Mouse (Mus musculus): ENCODE measurements at regions not wholly inside any gene's neighbourhood (a gene's known extent, or its start where the extent isn't known, plus 50 kb on each side); places are given as distances from the start of the nearest gene placed in this dataset.

DNA sequence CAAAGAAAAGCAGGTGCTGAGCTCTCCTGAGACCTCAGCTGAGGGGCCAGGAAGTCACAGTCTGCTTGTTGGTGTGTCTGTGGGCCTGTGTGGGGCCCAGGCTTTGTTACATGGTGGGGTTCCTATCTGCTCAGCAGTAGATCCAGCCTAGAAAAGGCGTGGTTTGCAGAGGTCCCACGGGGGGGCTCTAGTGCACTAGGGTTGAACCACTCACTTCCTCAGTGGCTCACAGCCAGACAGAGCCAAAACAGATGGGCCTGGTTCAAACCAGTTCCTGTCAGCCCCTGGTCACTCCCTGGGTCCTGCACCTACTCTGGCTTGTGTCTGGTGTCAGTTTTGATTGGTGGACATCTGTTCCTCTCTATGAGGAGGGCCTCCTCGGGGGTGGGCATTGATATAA is 260.1 kb downstream of the Uaca start:
- no peak for DNase-seq (ENCODE audit: low spot score)
- no peak overlapping the region for H3K4me3 ChIP-seq (replicated peaks; ENCODE audit: low read length)
- WGBS: 32% methylated on average over 3 of the region's 3 CpGs
- H3K4me2 ChIP-seq (replicated peaks): no peak overlapping the region
- no peaks in the 10 kb centered on the region for H3K36me3 ChIP-seq (replicated peaks; ENCODE audit: control insufficient read depth, insufficient read depth)
- H3K4me1 ChIP-seq (replicated peaks; ENCODE audit: control insufficient read depth, insufficient read depth, low read length): peaks cover 15% of the 10 kb centered on the region; the same call in 1 of the 2 replicates
- ATAC-seq (ENCODE audit: low FRiP score): no peak
- 0 out of 2 replicates have a peak, but pooled peaks cover 3% of the 10 kb centered on the region for H3K9me3 ChIP-seq (ENCODE audit: control insufficient read depth, low read length)
- H3K9ac ChIP-seq: no peak overlapping the region
- H3K27ac ChIP-seq: no peak overlapping the region
- H3K27me3 ChIP-seq (ENCODE audit: control insufficient read depth, insufficient read depth, low read length): peaks cover 6% of the 10 kb centered on the region; the same call in 1 of the 2 replicates

DNA sequence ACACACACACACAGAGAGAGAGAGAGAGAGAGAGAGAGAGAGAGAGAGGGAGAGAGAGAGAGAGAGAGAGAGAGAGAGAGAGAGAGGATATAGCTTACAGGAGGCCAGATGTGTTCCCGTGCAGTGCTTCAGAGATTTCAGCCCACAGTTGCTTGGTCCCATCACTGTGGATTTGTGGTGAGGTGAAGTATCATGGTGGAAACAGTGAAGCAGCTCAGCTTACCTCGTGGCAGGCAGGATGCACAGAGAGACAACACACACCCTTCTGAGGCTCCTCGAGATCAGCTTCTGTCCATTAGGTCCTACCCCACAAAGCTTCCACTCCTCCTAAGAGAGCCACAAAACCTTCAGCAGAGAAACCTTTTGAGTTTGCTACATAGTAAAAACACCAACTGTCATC is 261.1 kb downstream of the Uaca start:
- Histone ChIP-seq H3K9ac (no peak overlapping the region), H3K27ac (no peak overlapping the region), H3K27me3 (ENCODE audit: control insufficient read depth, insufficient read depth, low read length) (peaks cover 6% of the 10 kb centered on the region; the same call in 1 of the 2 replicates), H3K36me3 (replicated peaks; ENCODE audit: control insufficient read depth, insufficient read depth) (no peaks in the 10 kb centered on the region), H3K9me3 (ENCODE audit: control insufficient read depth, low read length) (0 out of 2 replicates have a peak, but pooled peaks cover 5% of the 10 kb centered on the region), H3K4me1 (replicated peaks; ENCODE audit: control insufficient read depth, insufficient read depth, low read length) (peaks cover 15% of the 10 kb centered on the region; the same call in 1 of the 2 replicates), H3K4me2 (replicated peaks) (no peak overlapping the region), H3K4me3 (replicated peaks; ENCODE audit: low read length) (no peak overlapping the region)
- 86% methylated on average over 3 of the region's 3 CpGs for WGBS
- no peak for ATAC-seq (ENCODE audit: low FRiP score)
- no peak for DNase-seq (ENCODE audit: low spot score)

DNA sequence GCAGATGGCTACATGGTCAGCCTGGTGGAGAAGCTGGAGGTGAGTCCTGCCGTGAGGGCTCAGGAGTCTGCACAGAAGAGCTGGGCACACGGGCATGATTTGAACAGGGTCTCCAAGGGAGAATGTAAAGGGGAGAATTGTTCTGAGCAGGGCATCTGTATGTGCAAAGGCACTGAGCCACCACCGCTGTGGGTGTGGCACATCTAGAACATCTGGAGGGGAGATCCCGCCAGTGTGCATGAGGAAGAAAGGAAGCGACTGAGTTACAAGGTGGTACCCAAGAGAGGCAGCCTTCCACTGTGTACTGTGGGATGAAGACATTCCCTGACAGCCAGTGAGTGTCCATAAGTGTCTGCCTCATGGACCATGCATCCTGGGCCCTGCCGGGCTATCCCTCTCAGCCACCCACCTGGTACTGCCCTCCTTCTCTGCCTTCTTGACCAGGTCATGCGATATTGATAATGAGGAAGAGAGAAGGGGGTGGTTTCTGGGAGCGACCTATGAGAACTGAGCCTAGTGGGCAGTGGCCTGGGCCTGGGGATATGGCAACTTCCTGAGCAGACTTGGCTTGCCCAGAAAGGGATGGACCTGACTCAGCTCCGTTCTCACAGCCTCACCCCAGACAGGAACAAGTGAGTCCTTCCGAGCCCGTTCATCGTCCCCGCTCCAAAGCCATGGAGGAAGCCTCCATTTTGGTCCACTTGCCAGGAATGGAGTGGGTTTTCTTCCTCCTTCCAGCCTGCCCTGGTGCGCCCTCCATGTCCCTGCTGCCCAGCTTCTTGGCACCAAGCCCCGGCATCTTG is 261.8 kb downstream of the Uaca start:
- no peak overlapping the region for H3K9ac ChIP-seq
- no peaks in the 10 kb centered on the region for H3K36me3 ChIP-seq (replicated peaks; ENCODE audit: control insufficient read depth, insufficient read depth)
- WGBS: 85% methylated on average over 15 of the region's 15 CpGs
- H3K4me2 ChIP-seq (replicated peaks): no peak overlapping the region
- DNase-seq (ENCODE audit: low spot score) (no peak), ATAC-seq (ENCODE audit: low FRiP score) (no peak)
- H3K4me3 ChIP-seq (replicated peaks; ENCODE audit: low read length): no peak overlapping the region
- peaks cover 15% of the 10 kb centered on the region; the same call in 1 of the 2 replicates for H3K4me1 ChIP-seq (replicated peaks; ENCODE audit: control insufficient read depth, insufficient read depth, low read length)
- 0 out of 2 replicates have a peak, but pooled peaks cover 5% of the 10 kb centered on the region for H3K9me3 ChIP-seq (ENCODE audit: control insufficient read depth, low read length)
- peaks cover 6% of the 10 kb centered on the region; the same call in 1 of the 2 replicates for H3K27me3 ChIP-seq (ENCODE audit: control insufficient read depth, insufficient read depth, low read length)
- H3K27ac ChIP-seq: no peak overlapping the region

DNA sequence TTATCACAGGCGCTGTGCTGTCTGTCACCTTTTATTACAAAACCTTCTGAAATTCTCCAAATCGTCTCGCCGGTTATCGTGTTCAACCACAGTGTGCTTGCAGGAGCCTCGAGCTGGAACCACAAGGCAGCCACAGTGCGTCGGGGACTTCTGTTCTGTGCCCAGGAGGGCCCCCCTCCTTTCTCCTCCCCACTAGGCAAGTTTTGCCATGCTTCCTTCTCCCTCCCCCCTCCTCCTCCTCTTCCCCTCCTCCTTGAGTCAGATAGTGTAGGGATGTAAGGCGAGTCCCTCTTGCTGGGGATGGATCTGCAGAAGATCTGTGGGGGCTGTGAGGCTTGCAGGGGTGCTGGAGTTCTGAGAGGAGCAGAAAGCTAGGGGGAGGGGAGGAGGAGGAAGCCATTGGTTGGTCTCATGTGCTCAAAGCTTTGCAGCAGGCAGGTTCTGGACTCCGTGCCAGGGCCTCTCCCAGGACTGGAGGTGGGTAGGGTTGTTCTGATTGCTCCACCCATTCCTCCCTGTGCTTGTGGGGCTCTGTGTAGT is 262.5 kb downstream of the Uaca start:
- peaks cover 6% of the 10 kb centered on the region; the same call in 1 of the 2 replicates for H3K27me3 ChIP-seq (ENCODE audit: control insufficient read depth, insufficient read depth, low read length)
- H3K4me2 ChIP-seq (replicated peaks): no peak overlapping the region
- no peak for DNase-seq (ENCODE audit: low spot score)
- H3K4me3 ChIP-seq (replicated peaks; ENCODE audit: low read length): no peak overlapping the region
- H3K9me3 ChIP-seq (ENCODE audit: control insufficient read depth, low read length): 0 out of 2 replicates have a peak, but pooled peaks cover 5% of the 10 kb centered on the region
- H3K4me1 ChIP-seq (replicated peaks; ENCODE audit: control insufficient read depth, insufficient read depth, low read length): peaks cover 15% of the 10 kb centered on the region; the same call in 1 of the 2 replicates
- H3K27ac ChIP-seq: no peak overlapping the region
- no peaks in the 10 kb centered on the region for H3K36me3 ChIP-seq (replicated peaks; ENCODE audit: control insufficient read depth, insufficient read depth)
- no peak overlapping the region for H3K9ac ChIP-seq
- no peak for ATAC-seq (ENCODE audit: low FRiP score)
- 47% methylated on average over 10 of the region's 10 CpGs for WGBS

DNA sequence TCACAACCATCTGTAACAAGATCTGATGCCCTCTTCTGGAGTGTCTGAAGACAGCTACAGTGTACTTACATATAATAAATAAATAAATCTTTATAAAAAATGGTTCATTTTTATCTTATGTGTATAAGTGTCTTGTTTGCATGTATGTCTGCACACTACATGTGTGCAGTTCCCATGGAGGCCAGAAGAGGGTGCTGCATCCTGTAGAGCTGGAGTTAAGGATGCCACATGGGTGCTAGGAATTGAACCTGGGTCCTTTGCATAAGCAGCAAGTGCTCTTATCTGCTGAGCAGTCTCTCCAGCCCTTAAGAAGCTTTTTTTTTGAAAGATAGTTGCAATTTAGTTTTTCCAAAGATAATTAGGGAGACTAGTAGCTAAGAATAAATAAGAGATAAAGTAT is 264.9 kb downstream of the Uaca start:
- Histone ChIP-seq H3K4me1 (replicated peaks; ENCODE audit: control insufficient read depth, insufficient read depth, low read length) (peaks cover 20% of the 10 kb centered on the region), H3K4me3 (replicated peaks; ENCODE audit: low read length) (no peak overlapping the region), H3K27me3 (ENCODE audit: control insufficient read depth, insufficient read depth, low read length) (peaks cover 6% of the 10 kb centered on the region; the same call in 1 of the 2 replicates), H3K9me3 (ENCODE audit: control insufficient read depth, low read length) (0 out of 2 replicates have a peak, but pooled peaks cover 5% of the 10 kb centered on the region), H3K9ac (no peak overlapping the region), H3K36me3 (replicated peaks; ENCODE audit: control insufficient read depth, insufficient read depth) (no peaks in the 10 kb centered on the region), H3K27ac (no peak overlapping the region), H3K4me2 (replicated peaks) (no peak overlapping the region)
- ATAC-seq (ENCODE audit: low FRiP score) (no peak), DNase-seq (ENCODE audit: low spot score) (no peak)

DNA sequence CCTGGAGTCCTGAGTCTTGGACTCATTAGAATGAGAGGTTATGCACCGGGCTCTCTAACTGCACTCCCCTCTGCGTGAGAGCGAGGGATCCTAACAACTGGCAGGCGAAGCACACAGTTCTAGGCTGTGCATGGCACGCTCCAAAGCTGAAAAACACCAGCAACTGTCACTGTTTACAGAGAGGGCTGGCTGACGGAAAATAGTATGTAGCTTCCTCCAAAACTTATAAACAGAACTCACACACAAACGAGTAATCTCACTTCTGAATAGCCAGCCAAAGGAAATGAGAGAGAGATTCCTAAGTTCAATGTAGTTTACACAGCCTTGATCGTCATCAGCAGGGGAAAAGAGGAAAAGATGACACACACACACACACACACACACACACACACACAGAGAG is 266.6 kb downstream of the Uaca start:
- DNase-seq (ENCODE audit: low spot score) (no peak), ATAC-seq (ENCODE audit: low FRiP score) (no peak)
- H3K4me1 ChIP-seq (replicated peaks; ENCODE audit: control insufficient read depth, insufficient read depth, low read length): peaks cover 20% of the 10 kb centered on the region
- 89% methylated on average over 8 of the region's 8 CpGs for WGBS
- H3K9me3 ChIP-seq (ENCODE audit: control insufficient read depth, low read length): 0 out of 2 replicates have a peak, but pooled peaks cover 5% of the 10 kb centered on the region
- peaks cover 4% of the 10 kb centered on the region; the same call in 1 of the 2 replicates for H3K27me3 ChIP-seq (ENCODE audit: control insufficient read depth, insufficient read depth, low read length)
- H3K4me3 ChIP-seq (replicated peaks; ENCODE audit: low read length): no peak overlapping the region
- H3K4me2 ChIP-seq (replicated peaks): no peak overlapping the region
- H3K9ac ChIP-seq: no peak overlapping the region
- H3K27ac ChIP-seq: no peak overlapping the region
- no peaks in the 10 kb centered on the region for H3K36me3 ChIP-seq (replicated peaks; ENCODE audit: control insufficient read depth, insufficient read depth)

DNA sequence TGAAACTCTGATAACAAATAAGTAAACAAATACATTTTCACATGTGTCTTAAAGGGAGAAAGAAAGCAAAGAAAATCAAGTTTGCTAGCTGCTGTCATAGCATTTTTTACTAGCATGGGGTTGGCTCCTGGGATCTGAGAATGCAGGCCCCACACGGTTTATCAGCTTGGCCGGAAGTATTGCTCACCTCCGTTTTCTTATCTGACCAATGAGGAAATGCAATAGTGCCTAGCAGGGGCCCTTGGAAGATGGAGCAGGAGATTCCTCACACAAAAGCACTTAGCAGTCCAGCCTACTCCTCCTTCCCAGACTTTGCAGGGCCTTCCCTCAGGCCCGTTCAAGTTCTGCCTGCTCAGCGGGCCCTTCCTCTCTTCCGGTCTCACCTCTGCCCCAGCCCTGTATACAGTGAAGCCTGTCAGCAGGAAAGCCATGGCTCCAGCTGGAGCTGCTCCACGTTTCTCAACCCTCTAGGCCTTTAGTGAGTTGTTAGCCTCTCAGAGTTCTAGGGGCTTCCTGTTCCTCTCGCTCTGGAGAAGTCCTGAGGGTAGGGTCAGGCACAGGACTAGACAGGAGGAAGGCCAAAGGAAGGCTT is 270.5 kb downstream of the Uaca start:
- Histone ChIP-seq H3K27me3 (ENCODE audit: control insufficient read depth, insufficient read depth, low read length) (no peaks in the 10 kb centered on the region), H3K9me3 (ENCODE audit: control insufficient read depth, low read length) (no peaks in the 10 kb centered on the region), H3K4me1 (replicated peaks; ENCODE audit: control insufficient read depth, insufficient read depth, low read length) (peaks cover 6% of the 10 kb centered on the region), H3K36me3 (replicated peaks; ENCODE audit: control insufficient read depth, insufficient read depth) (no peaks in the 10 kb centered on the region), H3K4me2 (replicated peaks) (no peak overlapping the region), H3K27ac (no peak overlapping the region), H3K4me3 (replicated peaks; ENCODE audit: low read length) (no peak overlapping the region), H3K9ac (no peak overlapping the region)
- DNase-seq (ENCODE audit: low spot score) (no peak), ATAC-seq (ENCODE audit: low FRiP score) (no peak)
- 71% methylated on average over 8 of the region's 8 CpGs for whole genome bisulfite sequencing

DNA sequence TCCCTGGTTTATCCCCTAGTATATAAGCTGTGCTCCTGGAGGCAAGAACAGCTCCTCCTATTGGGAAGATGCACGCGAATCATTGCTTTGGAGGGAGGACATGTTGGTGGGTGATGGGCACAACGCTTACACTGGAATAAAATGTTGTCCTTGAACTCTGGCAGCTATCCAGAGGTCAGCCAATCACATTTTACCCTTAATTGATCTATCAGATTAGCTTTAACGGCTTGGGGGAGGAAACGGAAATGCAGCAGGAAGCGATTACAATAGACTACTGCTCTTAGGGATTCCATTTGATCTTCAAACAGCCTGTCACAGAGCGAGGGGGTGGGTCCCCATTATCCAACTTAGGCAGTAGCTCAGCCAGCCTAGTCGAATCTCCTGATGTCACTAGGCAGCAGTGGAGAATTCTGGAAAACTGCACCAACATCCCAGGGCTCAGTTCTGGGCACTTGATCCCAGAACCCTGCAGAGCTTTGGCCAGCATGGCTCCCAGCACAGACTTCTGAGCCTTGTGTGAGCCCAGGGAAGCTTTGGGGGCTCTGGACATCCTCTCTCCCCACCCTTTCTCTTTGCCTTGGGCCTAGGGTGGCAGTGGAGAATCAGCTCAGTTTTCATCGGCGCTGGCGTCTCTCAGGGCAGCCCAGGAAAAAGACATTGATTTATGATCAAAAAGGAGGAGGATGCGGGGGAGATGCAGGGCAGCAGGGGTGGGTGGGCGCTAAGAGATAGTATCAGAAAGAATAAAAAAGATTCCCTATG is 275.4 kb downstream of the Uaca start:
- Histone ChIP-seq H3K9ac (no peak overlapping the region), H3K9me3 (ENCODE audit: control insufficient read depth, low read length) (no peaks in the 10 kb centered on the region), H3K27ac (peak overlapping the region; percentile 55), H3K27me3 (ENCODE audit: control insufficient read depth, insufficient read depth, low read length) (no peaks in the 10 kb centered on the region), H3K36me3 (replicated peaks; ENCODE audit: control insufficient read depth, insufficient read depth) (no peaks in the 10 kb centered on the region), H3K4me1 (replicated peaks; ENCODE audit: control insufficient read depth, insufficient read depth, low read length) (peaks cover 17% of the 10 kb centered on the region), H3K4me2 (replicated peaks) (no peak overlapping the region), H3K4me3 (replicated peaks; ENCODE audit: low read length) (no peak overlapping the region)
- 29% methylated on average over 13 of the region's 13 CpGs for WGBS
- ATAC-seq (ENCODE audit: low FRiP score): no peak
- DNase-seq (ENCODE audit: low spot score): peak; percentile 24

DNA sequence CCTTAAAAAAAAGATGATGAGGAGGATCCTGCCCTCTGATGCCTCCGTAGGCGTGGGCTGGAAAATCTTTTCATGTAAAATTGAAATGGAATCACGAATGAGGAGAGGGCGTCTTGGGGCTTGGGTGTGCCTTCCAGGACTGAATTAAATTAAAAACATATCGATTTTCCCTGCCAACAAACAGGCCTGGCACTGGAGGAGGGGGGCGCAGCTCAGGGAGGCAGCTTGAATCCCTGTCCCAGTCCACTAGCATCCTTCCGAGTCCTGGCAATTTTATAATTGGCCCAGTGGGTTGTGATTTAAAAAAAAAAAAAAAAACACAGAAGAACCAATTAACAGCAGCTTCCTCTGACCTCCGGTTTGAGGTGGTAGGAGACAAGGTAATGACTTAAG is 276.0 kb downstream of the Uaca start:
- DNase-seq (ENCODE audit: low spot score) (peak; percentile 25), ATAC-seq (ENCODE audit: low FRiP score) (no peak)
- Histone ChIP-seq H3K36me3 (replicated peaks; ENCODE audit: control insufficient read depth, insufficient read depth) (no peaks in the 10 kb centered on the region), H3K27me3 (ENCODE audit: control insufficient read depth, insufficient read depth, low read length) (no peaks in the 10 kb centered on the region), H3K9ac (no peak overlapping the region), H3K9me3 (ENCODE audit: control insufficient read depth, low read length) (no peaks in the 10 kb centered on the region), H3K4me3 (replicated peaks; ENCODE audit: low read length) (no peak overlapping the region), H3K4me2 (replicated peaks) (no peak overlapping the region), H3K4me1 (replicated peaks; ENCODE audit: control insufficient read depth, insufficient read depth, low read length) (peaks cover 17% of the 10 kb centered on the region), H3K27ac (peak overlapping the region; percentile 55; the same call in 1 of the 2 replicates)
- WGBS: 22% methylated on average over 8 of the region's 8 CpGs
